Mouse (Mus musculus): Measurements from ENCODE around the gene Ccdc194.

Gene Ccdc194

GRCm38 (mm10) chr8:71507589-71508104 is 17.9 kb downstream of the Ccdc194 start:
- peak; percentile 75 to 83 for DNase-seq

GRCm38 (mm10) chr8:71505979-71506378 is 19.5 kb downstream of the Ccdc194 start:
- peak; percentile 59 to 73 for DNase-seq

GRCm38 (mm10) chr8:71505326-71505725 is 20.2 kb downstream of the Ccdc194 start:
- no peak for DNase-seq

- DNase-seq = no peak
Measured at GRCm38 (mm10) chr8:71504349-71504748, 21.2 kb downstream of the Ccdc194 start.

DNA sequence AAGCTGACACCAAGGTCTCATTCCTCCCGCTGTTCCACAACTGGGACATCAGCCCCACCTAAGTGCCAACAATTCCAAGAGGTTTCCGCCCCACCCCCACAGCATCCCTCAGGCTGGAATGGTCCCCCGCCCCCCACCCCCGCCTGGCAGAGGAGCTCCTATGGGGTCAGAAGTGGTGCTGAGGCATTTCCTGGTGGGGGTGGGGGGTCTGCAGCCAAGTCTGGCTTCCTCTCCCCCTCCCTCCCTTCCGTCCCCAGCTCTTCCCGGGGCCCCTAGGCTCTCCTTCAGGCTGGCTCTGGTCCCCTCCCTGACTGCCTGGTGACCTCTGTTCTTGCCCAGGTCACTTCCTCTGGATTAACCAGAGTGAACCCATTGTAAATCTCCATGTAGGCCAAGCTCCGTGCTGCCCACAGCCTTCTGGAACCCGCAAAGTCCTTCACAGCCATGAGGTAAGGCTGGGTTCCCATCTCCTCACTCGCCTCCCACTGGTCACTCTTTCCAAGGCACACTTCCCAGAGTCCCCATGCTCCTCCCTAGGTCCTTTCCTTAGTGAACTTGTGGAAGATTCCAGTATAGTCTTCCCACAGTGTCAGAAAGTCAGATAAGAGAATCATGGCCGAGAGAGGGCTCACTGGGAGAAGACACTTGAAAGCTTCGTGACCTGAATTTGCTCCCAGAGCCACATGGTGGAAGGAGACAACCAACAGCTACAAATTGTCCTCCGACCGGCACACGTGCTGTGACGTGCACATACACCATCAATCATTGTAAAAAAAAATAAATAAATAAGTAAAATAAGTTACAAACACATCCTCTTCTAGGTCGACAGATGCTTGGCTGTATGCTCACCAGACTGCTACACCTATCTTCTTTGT is 26.5 kb downstream of the Ccdc194 start:
- no peak for DNase-seq

DNA sequence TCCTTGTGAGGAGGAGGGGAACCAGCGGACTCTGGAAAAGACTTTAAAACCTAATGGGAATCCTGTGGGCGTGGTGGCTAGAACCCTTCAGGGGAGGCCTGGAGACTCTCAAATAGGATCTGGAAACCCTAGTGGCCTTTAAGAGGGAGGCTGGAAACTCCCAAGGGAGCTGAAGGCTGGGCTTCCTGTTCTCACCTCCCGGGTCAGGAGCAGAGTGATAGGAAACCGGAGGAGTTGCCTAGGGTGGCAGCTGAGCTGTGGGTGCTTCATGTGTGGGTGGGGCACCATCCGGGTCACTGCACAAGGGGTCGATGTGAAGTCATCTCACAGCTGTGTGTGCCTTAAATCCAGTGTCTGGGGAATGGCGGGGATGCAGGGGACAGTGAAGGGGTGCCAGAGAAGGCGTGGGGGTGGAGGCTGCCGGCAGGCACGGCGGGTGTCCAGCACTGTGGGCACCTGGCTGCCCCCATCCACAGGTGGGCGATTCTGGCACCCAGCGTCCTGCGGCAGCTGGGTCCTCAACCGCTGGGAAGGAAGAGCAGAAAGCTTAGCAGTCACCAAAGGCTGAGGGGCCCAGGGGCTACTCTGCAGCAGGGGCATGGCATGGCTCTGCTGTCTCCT is 27.5 kb downstream of the Ccdc194 start:
- peak in 1 of 2 experiments; percentile 9 for DNase-seq

GRCm38 (mm10) chr8:71497077-71497645 is 28.4 kb downstream of the Ccdc194 start:
- peak in 1 of 2 experiments; percentile 46 for DNase-seq

DNA sequence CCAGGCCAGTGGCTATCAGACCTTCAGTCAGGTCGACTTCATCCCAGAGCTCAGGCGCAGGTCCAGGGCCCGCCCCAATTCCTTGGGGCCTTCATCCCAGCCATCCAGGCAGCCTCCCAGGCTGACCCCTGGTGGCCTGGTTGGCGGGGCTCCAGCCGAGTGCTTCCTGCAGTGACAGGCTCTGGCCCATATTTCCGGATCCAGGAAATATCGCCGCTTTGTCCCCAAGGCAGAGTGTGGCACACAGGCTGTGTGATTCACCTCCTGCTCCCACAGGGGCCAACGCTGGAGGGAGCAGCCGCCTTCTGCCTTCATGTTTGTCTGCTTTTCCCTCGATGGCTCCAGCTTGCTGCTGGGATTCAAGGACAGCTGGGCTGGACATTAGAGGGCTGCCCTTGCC is 29.0 kb downstream of the Ccdc194 start:
- peak; percentile 74 to 80 for DNase-seq

DNA sequence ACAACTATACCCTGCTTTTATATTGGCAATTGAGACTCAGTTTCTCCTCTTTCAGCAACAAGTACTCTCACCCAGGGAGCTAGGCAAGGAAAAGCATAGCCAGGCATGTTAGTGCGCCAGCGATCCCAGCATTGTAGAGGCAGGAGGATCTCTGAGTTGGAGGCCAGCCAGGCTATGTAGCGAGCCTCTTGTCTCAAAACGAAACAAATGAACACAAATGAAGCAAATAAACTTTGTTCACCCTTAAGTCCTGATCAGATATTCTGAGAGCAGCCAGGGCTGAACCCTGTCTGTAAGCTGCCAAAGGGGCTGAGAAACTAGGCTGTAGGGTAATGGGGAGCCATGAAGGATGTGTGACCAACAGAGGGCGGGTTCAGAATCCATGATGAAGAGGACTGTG is 29.7 kb downstream of the Ccdc194 start:
- peak in 1 of 2 experiments; percentile 18 for DNase-seq

DNA sequence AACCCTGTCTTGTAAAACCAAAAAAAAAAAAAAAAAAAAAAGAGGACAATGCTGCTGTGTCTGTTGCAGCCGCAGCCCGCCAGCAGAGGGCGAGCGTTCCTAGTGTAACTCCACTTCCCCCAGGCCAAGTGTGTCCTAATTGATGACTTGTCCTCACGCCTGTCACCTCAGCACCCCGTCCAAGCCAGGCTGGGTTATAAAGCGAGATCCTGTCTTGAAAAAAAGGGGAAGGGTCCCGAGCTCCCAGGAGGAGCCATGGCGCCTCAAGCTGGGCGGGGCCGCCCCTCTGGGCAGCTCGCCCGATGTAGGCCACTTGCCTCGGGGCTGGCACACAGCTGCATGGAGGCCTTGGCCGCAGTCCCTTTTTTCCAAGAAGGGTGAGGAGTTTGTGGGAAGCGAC is 30.5 kb downstream of the Ccdc194 start:
- peak; percentile 85 to 88 for DNase-seq

DNA sequence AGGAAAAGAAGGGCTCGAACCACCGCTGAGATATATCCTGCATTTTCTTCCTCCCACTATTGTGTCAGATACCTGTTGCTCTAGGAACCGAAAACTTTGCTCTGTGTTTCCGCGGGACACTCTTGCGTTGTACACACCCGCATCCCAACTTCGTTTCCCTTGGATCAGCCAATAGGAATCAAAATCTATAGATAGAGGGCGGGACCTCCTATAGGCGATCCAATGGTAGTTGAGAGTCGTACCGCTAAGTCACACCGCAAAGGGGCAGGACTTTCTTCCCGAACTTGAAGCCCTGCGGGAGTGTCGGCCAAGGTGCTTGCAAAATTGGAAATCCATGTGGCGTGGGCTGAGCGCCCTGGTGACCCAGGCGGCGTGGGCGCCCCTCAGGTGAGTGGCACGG is 37.1 kb downstream of the Ccdc194 start:
- peak; percentile 81 to 87 for DNase-seq

DNA sequence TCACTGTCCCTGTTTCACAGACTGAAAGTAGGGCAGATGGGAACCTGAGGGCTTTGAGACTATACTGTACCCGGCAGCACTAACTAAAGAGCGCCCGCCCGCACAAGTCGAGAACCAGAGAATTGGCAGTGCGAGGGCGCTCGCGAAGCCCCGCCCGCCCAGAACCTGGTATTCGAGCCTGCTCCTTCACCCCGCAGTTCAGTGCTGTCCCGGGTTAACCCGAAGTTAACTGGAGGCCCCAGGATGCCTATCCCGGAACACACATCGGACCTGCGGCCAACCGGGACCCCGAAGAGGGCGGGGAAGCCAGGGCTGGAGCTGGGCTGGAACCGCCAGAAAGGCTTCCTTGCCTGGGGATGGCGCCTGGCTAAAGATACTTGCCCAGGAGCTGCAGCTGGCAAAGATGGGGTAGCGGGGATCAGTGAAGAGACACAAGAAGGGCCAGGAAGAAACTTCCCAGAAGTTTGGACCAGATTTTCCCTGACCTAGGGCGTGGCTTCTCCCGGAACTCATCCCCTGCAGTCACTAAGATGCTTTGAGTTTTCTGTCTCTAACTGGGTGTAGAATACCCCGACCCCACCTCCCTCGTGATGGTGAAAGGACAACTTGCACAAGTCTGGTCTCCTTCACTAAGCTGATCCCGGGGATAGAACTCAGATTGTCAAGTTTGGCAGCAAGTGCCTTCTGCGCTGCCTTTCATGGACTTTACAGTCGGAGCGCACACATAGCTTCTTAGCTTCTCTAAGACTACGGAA is 37.6 kb downstream of the Ccdc194 start, which contains the start of gene Gtpbp3:
Gtpbp3 (plus strand) TSS at position 413 of the 755 bp plus-strand sequence.
- peak; percentile 78 to 80 for DNase-seq

DNA sequence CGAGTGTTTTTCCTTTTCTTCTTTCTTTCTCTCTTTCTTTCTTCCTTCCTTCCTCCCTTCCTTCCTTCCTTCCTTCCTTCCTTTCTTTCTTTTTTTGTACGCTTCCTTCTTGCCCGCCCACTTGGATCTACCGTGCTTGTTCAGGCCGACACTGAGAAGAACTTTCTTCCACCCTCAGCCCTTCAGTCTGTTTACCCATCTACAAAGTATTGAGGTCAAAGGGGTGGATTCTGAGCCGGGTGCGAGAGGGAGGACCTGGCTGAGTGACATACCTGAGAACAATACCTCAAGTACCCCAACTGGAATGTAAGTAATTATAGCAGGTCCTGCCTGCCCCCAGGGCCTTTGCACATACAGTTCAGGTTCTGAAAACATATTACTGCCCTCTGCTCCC is 39.4 kb downstream of the Ccdc194 start:
- DNase-seq = no peak

GRCm38 (mm10) chr8:71485142-71486135 is 40.1 kb downstream of the Ccdc194 start, which contains the start of gene Ano8:
TSS of gene Ano8 (minus strand) at chr8:71485963.
- peak; percentile 88 to 89 for DNase-seq

- no peak for DNase-seq
Measured at GRCm38 (mm10) chr8:71484736-71485135, 40.8 kb downstream of the Ccdc194 start.

DNA sequence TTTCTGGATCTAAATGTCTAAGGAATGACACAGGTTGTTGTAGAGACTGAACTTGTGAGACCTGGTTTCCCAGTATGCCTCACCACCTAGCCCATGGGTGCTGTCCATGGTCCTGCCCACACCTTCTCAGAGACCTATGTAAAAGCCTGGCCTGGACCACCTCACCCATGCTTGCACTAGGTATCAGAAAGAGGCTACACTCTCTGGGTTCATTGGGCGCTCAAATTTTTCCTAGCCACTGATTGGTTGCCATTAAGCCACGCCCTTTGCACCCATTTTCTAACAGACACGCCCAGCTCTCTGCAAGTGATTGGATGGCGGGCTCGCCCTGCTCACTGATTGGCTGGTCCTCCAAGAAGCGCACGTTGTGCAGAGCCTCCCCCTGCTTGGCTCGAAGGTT is 41.6 kb downstream of the Ccdc194 start:
- no peak for DNase-seq

DNA sequence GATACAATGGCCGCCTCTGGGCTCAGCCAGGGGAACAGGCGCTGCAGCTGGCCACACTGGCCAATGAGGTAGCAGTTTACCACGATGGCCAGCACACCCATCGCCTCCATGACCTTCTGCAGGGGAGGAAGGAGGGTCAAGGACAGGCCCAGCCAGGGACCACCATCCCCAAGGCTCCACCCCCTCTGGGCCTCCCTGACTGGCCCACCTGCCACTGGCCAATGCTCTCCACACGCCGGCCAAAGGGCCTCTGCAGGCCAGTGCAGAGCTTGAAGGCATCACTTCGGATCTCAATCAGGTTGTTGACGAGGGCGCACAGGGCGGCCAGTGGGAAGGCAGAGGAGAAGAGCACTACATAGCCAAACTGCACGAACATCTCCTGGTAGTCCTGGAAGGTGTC is 46.6 kb downstream of the Ccdc194 start:
- no peak for DNase-seq

- peak in 1 of 2 experiments; percentile 52 for DNase-seq
Measured at GRCm38 (mm10) chr8:71477196-71477845, 48.2 kb downstream of the Ccdc194 start.

DNA sequence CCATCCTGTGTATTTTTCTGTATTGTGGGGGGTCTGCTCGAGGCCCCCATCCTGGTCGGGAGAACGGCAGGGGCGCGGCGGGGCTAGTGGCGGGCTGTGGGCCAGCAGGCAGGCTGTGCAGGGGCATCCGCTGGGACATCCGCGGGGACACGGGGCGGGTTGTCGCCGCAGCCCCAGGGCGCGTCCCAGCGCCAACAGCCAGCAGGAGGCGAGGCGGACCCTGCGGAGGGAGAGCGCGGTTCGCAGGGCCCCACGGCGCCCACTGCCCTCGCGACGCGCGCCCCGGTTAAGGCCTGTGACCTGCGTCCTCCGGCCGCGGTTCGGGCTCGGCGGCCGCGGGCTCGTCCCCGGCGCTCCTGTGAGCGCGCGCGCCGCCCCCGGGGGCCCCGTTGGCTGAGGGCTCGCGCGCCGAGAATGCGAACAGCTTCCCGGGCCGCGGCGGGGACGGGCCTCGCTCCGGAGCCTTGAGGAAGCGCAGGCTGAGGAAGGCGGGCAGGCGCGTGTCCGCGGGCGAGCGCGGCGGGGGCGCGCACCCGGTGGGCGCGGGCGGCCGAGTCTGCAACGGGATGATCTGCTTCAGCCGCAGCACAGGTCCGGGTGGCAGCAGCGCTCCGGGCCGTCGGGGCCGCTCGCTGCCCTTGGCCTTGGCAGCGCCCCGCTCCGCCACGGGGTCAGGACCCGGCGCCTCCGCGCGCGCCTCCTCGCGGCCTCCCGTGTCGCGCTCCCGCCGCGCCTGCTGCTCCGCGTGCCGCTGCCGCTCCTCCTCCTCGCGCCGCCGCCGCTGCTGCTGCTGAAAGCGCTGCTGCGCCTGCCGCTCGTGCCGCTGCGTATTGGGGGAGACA is 49.2 kb downstream of the Ccdc194 start:
- DNase-seq = peak; percentile 82 to 89

- no peak for DNase-seq
Measured at GRCm38 (mm10) chr8:71475702-71476075, 49.8 kb downstream of the Ccdc194 start.
